Mouse (Mus musculus): ENCODE results near the gene Cstf2t. TPM values are rescaled to one million over a fixed set of nuclear protein-coding genes. Genes with fewer than 3 reads are reported as not detected.

Cstf2t gene
- polyA plus RNA-seq, 1 experiment, result 0.63 TPM

DNA sequence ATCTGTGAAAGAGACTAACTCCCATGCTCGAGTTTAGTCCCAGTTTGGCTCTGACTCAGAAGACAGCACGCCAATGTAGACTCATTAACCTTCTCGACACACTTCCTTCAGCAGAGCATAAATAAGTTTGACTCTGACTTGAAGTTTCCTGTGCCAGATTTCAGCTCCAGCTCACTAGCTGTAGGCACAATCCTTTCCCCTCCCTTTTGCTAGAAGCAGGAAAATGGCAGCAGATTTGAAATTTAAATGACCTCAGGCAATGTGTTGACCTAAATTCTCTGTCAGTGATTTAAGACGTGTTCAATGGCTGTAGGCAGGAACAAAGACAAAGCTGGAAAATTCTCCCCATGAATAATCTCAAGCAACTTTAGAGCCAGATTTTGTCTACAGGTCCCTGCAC is 32.1 kb downstream of the Cstf2t start:
- Histone ChIP-seq H3K36me3 (ENCODE audit: control insufficient read depth) (no peaks in the 10 kb centered on the region), H3K4me1 (ENCODE audit: control insufficient read depth) (no peaks in the 10 kb centered on the region), H3K4me3 (replicated peaks) (no peak overlapping the region), H3K27me3 (ENCODE audit: control insufficient read depth) (no peaks in the 10 kb centered on the region), H3K9me3 (ENCODE audit: control insufficient read depth, low read length) (no peaks in the 10 kb centered on the region)
- TF ChIP-seq GATA1 (IDR thresholded peaks at IDR 0.05; ENCODE audit: low read length) (no peak), TAL1 (IDR thresholded peaks at IDR 0.05; ENCODE audit: low read length) (no peak)

DNA sequence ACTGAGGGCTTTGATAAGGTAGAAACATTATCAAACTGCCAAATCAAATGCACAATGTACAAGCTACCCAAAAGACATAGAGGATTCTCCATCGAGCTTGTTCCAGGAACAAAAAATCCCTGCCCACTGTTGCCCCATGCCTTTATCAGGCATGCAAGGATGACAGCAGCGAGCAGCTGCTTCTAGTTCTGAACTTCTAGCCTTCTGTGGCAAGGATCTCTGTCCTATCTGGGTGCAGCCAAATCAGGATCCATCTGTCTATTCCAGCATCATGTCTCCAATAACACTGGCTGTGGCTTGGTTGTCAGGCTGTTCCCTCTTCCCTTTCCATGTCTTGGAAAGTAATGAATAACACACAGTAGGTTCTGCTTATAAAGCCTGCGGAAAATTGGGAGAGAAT is 42.0 kb downstream of the Cstf2t start:
- Histone ChIP-seq H3K9me3 (ENCODE audit: control insufficient read depth, low read length) (no peaks in the 10 kb centered on the region), H3K27me3 (ENCODE audit: control insufficient read depth) (no peaks in the 10 kb centered on the region), H3K4me1 (ENCODE audit: control insufficient read depth) (no peaks in the 10 kb centered on the region), H3K4me3 (replicated peaks) (no peak overlapping the region), H3K36me3 (ENCODE audit: control insufficient read depth) (no peaks in the 10 kb centered on the region)
- TF ChIP-seq GATA1 (IDR thresholded peaks at IDR 0.05; ENCODE audit: low read length) (no peak), TAL1 (IDR thresholded peaks at IDR 0.05; ENCODE audit: low read length) (no peak)

DNA sequence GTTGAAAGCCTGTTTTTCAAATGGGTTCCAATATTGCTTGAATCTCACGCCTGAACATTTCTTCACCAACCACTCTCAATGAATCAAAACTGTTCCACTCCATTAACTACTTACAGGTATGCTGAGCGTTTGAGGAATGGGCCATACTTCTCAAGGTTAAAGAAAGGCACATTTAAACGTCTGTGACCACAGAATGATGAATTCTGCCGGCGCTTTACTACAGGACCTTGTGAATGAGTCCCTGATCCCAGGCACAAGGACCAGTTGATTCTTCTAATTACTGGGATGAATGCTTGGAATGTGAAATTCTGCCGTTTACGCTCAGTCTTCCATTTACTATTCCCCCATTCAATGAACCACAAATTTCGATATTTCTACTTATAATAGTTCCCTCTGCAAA is 50.0 kb downstream of the Cstf2t start:
- Histone ChIP-seq H3K36me3 (ENCODE audit: control insufficient read depth) (no peaks in the 10 kb centered on the region), H3K4me3 (replicated peaks) (no peak overlapping the region), H3K4me1 (ENCODE audit: control insufficient read depth) (no peaks in the 10 kb centered on the region), H3K27me3 (ENCODE audit: control insufficient read depth) (no peaks in the 10 kb centered on the region), H3K9me3 (ENCODE audit: control insufficient read depth, low read length) (no peaks in the 10 kb centered on the region)
- no peak for TF ChIP-seq GATA1 (IDR thresholded peaks at IDR 0.05; ENCODE audit: low read length)
- TF ChIP-seq TAL1 (IDR thresholded peaks at IDR 0.05; ENCODE audit: low read length), result no peak

GRCm38 (mm10) chr19:31136316-31136715 is 53.7 kb downstream of the Cstf2t start:
- H3K27me3 ChIP-seq (ENCODE audit: control insufficient read depth), result no peaks in the 10 kb centered on the region
- no peaks in the 10 kb centered on the region for H3K4me1 ChIP-seq (ENCODE audit: control insufficient read depth)
- H3K36me3 ChIP-seq (ENCODE audit: control insufficient read depth), result no peaks in the 10 kb centered on the region
- no peak overlapping the region for H3K4me3 ChIP-seq (replicated peaks)
- H3K9me3 ChIP-seq (ENCODE audit: control insufficient read depth, low read length), result no peaks in the 10 kb centered on the region
- TF ChIP-seq GATA1 (IDR thresholded peaks at IDR 0.05; ENCODE audit: low read length) (no peak), TAL1 (IDR thresholded peaks at IDR 0.05; ENCODE audit: low read length) (no peak)
